Mouse (Mus musculus) intestine, embryonic 15.5 days (tissue): ENCODE data around the gene Itpripl1. TPM values are rescaled to one million over a fixed set of nuclear protein-coding genes. Genes with fewer than 3 reads are reported as not detected.
A peak's percentile ranks its signal among the peaks of the same experiment; 100 is the strongest.
"Not testable (repeated sequence)": the region's sequence is repeated elsewhere in the genome, so short reads cannot be mapped to it uniquely, and the experiment has no call there.

Source experiments
- ATAC-seq: fragments of 200-750 bp; cut with Nextera tagmentation; 2 replicates; pipeline ENCODE4 v1.8.0; 2017; ENCODE audit warnings: moderate TSS enrichment, moderate library complexity
- H3K27ac ChIP-seq: fragments of 300-500 bp; sonication (generic); 2 replicates; pipeline ENCODE4 v1.5.1; 2015; ENCODE audit warnings: mild to moderate bottlenecking, inconsistent platforms
- H3K27me3 ChIP-seq: fragments of 300-500 bp; sonication (generic); replicated peaks from 2 replicates; pipeline ENCODE4 v1.6.1; 2015; ENCODE audit warnings: inconsistent platforms
- H3K36me3 ChIP-seq: fragments of 300-500 bp; sonication (generic); 2 replicates; pipeline ENCODE4 v1.6.1; 2015; ENCODE audit warnings: inconsistent platforms
- H3K4me1 ChIP-seq: fragments of 300-500 bp; sonication (generic); replicated peaks from 2 replicates; pipeline ENCODE4 v1.6.1; 2015; ENCODE audit warnings: inconsistent platforms
- H3K4me2 ChIP-seq: fragments of 300-500 bp; sonication (generic); replicated peaks from 2 replicates; pipeline ENCODE4 v1.6.1; 2015; ENCODE audit warnings: mild to moderate bottlenecking, inconsistent platforms
- H3K4me3 ChIP-seq: fragments of 300-500 bp; sonication (generic); replicated peaks from 2 replicates; pipeline ENCODE4 v1.5.1; 2015; ENCODE audit warnings: inconsistent platforms
- H3K9ac ChIP-seq: fragments of 300-500 bp; sonication (generic); 2 replicates; pipeline ENCODE4 v1.6.1; 2015; ENCODE audit warnings: inconsistent platforms
- H3K9me3 ChIP-seq: fragments of 300-500 bp; sonication (generic); 2 replicates; pipeline ENCODE4 v1.6.1; 2016; ENCODE audit warnings: inconsistent platforms
- whole genome bisulfite sequencing: fragments of 180-500 bp; shearing (Covaris S2); methylation state at CpG from one replicate; pipeline ENCODE4 v1.1.7; 2015; 5-methylcytosine and 5-hydroxymethylcytosine counted together
- polyA plus RNA-seq: library from polyadenylated mRNA; unstranded; fragments of >200 nt; fragmentation: Nextera tagmentation; extraction: Ambion mirVana; gene quantifications from 2 replicates; pipeline ENCODE4 v1.2.1, GENCODE M21; 2015

Itpripl1 gene
- 25.2 and 27.1 TPM in 2 replicates for polyA plus RNA-seq

- WGBS, result 3% methylated on average over 31 of the region's 31 CpGs
- Histone ChIP-seq H3K9ac (peak within 1 kb of the TSS; percentile 63), H3K4me2 (peak within 1 kb of the TSS; percentile 66), H3K4me3 (peak within 1 kb of the TSS; percentile 56), H3K4me1 (peaks cover 14% of the 10 kb centered on the region), H3K9me3 (no peaks in the 10 kb centered on the region), H3K27ac (peak within 1 kb of the TSS; percentile 11; the same call in 1 of the 2 replicates), H3K27me3 (no peaks in the 10 kb centered on the region), H3K36me3 (peaks cover 15% of the 10 kb centered on the region; the same call in 1 of the 2 replicates)
- ATAC-seq, result peak; percentile 99
Measured at GRCm38 (mm10) chr2:127143158-127144063, at the start of gene Itpripl1. TSS of gene Itpripl1 (minus strand) at chr2:127143442.

DNA sequence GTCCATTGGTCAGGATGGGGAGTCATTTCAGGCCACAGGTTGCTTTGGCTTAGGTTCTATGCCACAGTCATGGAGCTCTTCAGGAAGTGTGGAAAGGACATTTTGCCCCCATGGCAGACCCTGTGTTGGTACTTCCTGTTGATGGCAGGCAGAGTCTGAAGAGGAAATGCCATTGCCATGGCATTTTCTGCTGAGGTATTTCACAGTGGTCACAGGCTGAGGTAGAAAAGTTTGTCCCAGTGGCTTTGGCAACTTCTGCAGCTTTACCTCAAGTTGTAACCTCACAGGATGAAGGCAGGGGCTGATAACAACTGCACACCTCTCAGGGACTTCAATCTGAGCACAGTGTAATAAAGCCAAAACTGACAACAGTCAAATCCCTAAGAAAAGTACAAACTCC is 46.3 kb upstream of the Itpripl1 start:
- Histone ChIP-seq H3K9ac (no peak overlapping the region), H3K36me3 (no peaks in the 10 kb centered on the region), H3K9me3 (no peaks in the 10 kb centered on the region), H3K27ac (no peak overlapping the region), H3K4me1 (no peaks in the 10 kb centered on the region), H3K4me2 (no peak overlapping the region), H3K4me3 (no peak overlapping the region), H3K27me3 (no peaks in the 10 kb centered on the region)
- ATAC-seq, result no peak

GRCm38 (mm10) chr2:127182598-127183381 is 39.5 kb upstream of the Itpripl1 start:
- peak overlapping the region; percentile 56 for H3K9ac ChIP-seq
- peak overlapping the region; percentile 65 for H3K27ac ChIP-seq
- ATAC-seq, result peak; percentile 100
- H3K9me3 ChIP-seq, result no peaks in the 10 kb centered on the region
- no peaks in the 10 kb centered on the region for H3K36me3 ChIP-seq
- peak overlapping the region; percentile 54 for H3K4me3 ChIP-seq
- H3K4me2 ChIP-seq, result peak overlapping the region; percentile 69
- WGBS, result 2% methylated on average over 17 of the region's 17 CpGs
- no peaks in the 10 kb centered on the region for H3K4me1 ChIP-seq
- no peaks in the 10 kb centered on the region for H3K27me3 ChIP-seq

DNA sequence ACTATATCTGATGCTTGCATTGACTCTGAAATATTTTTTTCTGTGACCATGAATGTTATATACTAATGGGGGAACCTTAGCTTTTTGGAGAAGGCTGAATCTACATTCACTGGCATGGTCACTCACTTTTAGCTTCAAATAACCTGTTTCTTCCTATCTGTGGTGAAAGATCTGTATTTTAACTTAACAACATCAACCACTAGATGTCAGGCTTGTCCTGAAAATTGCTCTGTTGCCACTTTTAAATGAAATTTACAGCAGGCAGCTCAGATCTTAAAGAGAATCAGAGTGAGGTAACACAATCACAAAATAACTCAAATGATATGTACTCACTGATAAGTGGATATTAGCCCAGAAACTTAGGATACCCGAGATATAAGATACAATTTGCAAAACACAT is 23.0 kb upstream of the Itpripl1 start:
- not testable (repeated sequence) for H3K9ac ChIP-seq, H3K4me1 ChIP-seq, H3K27me3 ChIP-seq, ATAC-seq, H3K4me2 ChIP-seq, H3K9me3 ChIP-seq, H3K36me3 ChIP-seq, H3K4me3 ChIP-seq, H3K27ac ChIP-seq
- whole genome bisulfite sequencing, result 4% methylated on average over 1 of the region's 1 CpGs

DNA sequence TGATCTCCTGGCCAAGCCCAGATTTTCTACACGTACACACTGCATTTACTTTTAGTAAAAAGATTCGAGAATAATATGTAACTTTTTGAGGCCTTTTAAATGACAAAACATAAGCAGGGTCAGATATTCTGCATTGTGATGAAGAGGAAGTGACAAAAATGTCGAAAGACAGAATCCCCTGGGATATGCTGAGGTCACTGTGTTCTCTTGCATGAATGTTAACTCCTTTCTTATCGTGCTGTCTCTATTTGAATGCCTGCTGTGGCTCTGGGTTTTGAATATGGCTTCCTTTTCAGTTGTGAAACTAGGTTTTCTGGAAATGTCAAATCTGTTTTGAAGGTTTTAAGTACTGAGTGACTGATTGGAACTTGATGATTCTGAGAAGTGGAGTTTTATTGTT is 22.4 kb upstream of the Itpripl1 start:
- H3K9me3 ChIP-seq, result no peaks in the 10 kb centered on the region
- H3K36me3 ChIP-seq, result no peaks in the 10 kb centered on the region
- no peak overlapping the region for H3K9ac ChIP-seq
- H3K4me2 ChIP-seq, result no peak overlapping the region
- no peaks in the 10 kb centered on the region for H3K27me3 ChIP-seq
- H3K27ac ChIP-seq, result no peak overlapping the region
- no peak overlapping the region for H3K4me3 ChIP-seq
- no peak for ATAC-seq
- WGBS, result 57% methylated on average over 4 of the region's 4 CpGs
- no peaks in the 10 kb centered on the region for H3K4me1 ChIP-seq

GRCm38 (mm10) chr2:127145699-127146098 is 2.5 kb upstream of the Itpripl1 start:
- Histone ChIP-seq H3K36me3 (peaks cover 9% of the 10 kb centered on the region; the same call in 1 of the 2 replicates), H3K4me2 (no peak overlapping the region), H3K4me3 (no peak overlapping the region), H3K4me1 (peaks cover 14% of the 10 kb centered on the region), H3K9me3 (no peaks in the 10 kb centered on the region), H3K27me3 (no peaks in the 10 kb centered on the region), H3K27ac (no peak overlapping the region), H3K9ac (no peak overlapping the region)
- no peak for ATAC-seq
- 77% methylated on average over 3 of the region's 3 CpGs for WGBS

DNA sequence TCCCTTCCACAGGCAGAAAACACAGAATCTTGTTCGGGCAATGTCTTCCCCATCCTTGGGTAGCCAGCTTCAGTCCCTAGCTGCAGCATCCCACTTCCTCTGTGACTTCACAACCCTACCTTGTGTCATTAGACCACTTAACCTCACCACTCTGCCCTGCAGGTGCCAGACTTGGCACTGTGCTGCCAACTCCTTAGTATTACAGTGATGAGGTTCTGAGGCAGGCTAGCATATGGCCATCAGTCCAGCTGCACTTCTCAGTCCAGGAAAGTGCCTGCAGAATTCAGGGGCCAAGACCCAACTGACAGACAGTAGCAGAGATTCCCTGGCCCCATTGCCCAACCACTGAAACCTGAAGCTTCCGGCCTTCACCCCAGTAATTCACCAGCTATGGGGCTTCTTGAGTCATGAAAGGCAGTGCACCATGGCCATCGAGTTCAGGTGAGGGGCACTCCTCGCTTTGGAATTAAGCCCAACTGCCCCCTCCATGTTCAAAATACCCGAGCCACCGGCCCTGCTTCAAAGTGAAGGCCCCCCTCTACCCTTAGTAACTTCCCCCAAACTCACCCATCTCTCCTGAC is 575 bp downstream of the Itpripl1 start:
- 13% methylated on average over 6 of the region's 6 CpGs for WGBS
- H3K27me3 ChIP-seq, result no peaks in the 10 kb centered on the region
- peak; percentile 32 for ATAC-seq
- peak overlapping the region; percentile 66 for H3K4me2 ChIP-seq
- H3K9me3 ChIP-seq, result no peaks in the 10 kb centered on the region
- peaks cover 15% of the 10 kb centered on the region; the same call in 1 of the 2 replicates for H3K36me3 ChIP-seq
- peak overlapping the region; percentile 63 for H3K9ac ChIP-seq
- no peak overlapping the region for H3K27ac ChIP-seq
- H3K4me3 ChIP-seq, result peak overlapping the region; percentile 56
- H3K4me1 ChIP-seq, result peaks cover 18% of the 10 kb centered on the region

- Histone ChIP-seq H3K36me3 (peaks cover 15% of the 10 kb centered on the region; the same call in 1 of the 2 replicates), H3K27ac (no peak overlapping the region), H3K9ac (no peak overlapping the region), H3K27me3 (no peaks in the 10 kb centered on the region), H3K4me2 (peak overlapping the region; percentile 66), H3K4me3 (peak overlapping the region; percentile 56; the same call in 1 of the 2 replicates), H3K9me3 (no peaks in the 10 kb centered on the region), H3K4me1 (peaks cover 20% of the 10 kb centered on the region)
- 87% methylated on average over 10 of the region's 10 CpGs for WGBS
- no peak for ATAC-seq
Measured at GRCm38 (mm10) chr2:127142031-127142430, 1.2 kb downstream of the Itpripl1 start.

DNA sequence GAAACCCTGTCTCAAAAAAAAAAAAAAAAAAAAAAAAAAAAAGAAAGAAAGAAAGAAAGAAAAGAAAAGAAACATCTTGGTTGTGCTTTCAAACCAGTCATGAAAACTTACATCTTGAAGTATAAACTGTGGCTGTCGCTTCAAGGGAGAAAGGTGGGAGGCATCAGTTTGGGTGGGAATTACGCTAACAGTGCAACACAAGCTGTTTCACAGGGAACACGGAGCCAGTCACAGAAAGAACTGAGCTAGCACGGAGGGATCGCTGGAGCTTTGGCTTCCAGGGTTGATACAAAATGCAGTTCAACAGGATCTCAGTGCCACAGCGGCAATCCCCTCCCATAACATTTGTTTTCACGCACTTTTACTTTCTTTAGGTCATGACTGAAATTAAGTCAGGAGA is 3.2 kb downstream of the Itpripl1 start:
- ATAC-seq, result no peak
- Histone ChIP-seq H3K36me3 (peaks cover 15% of the 10 kb centered on the region; the same call in 1 of the 2 replicates), H3K4me2 (no peak overlapping the region), H3K27ac (no peak overlapping the region), H3K9me3 (no peaks in the 10 kb centered on the region), H3K4me1 (peaks cover 23% of the 10 kb centered on the region), H3K9ac (no peak overlapping the region), H3K27me3 (no peaks in the 10 kb centered on the region), H3K4me3 (no peak overlapping the region)
- 94% methylated on average over 7 of the region's 7 CpGs for WGBS

- Histone ChIP-seq H3K9ac (no peak overlapping the region), H3K36me3 (peaks cover 15% of the 10 kb centered on the region; the same call in 1 of the 2 replicates), H3K4me3 (no peak overlapping the region), H3K4me2 (no peak overlapping the region), H3K27ac (no peak overlapping the region), H3K9me3 (no peaks in the 10 kb centered on the region), H3K4me1 (peaks cover 23% of the 10 kb centered on the region), H3K27me3 (no peaks in the 10 kb centered on the region)
- WGBS, result 100% methylated on average over 1 of the region's 1 CpGs
- no peak for ATAC-seq
Measured at GRCm38 (mm10) chr2:127139605-127140004, 3.6 kb downstream of the Itpripl1 start.

DNA sequence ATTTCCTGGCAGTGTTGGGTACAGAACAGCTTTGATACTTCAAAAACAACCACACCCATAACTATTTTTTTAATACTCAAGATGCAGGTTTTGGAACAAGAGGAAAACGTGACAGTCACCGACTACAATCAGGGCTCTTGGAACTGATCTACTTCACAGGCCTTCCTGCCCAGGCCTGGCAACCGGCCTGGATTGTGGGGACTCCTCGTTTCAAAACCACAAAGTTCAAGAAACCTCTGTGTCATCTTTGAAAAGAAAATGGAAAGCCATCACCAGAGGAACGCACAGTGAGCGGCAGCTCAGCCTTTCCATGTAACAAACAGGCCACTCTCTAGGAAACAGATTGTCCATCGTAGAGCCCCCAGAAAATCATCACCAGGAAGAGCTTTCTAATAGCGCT is 4.1 kb downstream of the Itpripl1 start:
- H3K4me3 ChIP-seq, result no peak overlapping the region
- no peak overlapping the region for H3K9ac ChIP-seq
- no peak for ATAC-seq
- H3K4me2 ChIP-seq, result no peak overlapping the region
- no peak overlapping the region for H3K27ac ChIP-seq
- WGBS, result 93% methylated on average over 8 of the region's 8 CpGs
- peaks cover 23% of the 10 kb centered on the region for H3K4me1 ChIP-seq
- no peaks in the 10 kb centered on the region for H3K9me3 ChIP-seq
- peaks cover 15% of the 10 kb centered on the region; the same call in 1 of the 2 replicates for H3K36me3 ChIP-seq
- no peaks in the 10 kb centered on the region for H3K27me3 ChIP-seq

DNA sequence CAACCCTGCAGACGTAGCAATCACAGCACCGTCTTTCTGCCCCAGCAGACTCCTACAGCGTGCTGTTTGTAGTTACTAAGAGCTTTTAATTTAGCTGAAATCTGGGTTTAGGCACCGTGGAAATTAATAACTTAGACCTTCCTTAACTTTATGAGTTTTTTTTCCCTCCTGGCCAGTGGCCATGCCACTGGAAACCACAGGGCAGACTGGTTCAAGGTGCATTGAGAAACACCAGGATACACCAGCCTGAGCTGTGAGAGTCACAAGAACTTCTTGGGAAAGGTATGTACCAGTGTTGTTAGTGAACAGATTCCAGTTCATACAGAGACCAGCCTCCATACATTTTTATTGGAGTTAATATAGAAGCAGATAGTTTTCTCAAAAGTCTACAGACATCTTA is 4.8 kb downstream of the Itpripl1 start:
- peaks cover 20% of the 10 kb centered on the region for H3K4me1 ChIP-seq
- no peak overlapping the region for H3K27ac ChIP-seq
- WGBS, result 81% methylated on average over 4 of the region's 4 CpGs
- no peak overlapping the region for H3K4me3 ChIP-seq
- ATAC-seq, result no peak
- H3K4me2 ChIP-seq, result no peak overlapping the region
- H3K9me3 ChIP-seq, result no peaks in the 10 kb centered on the region
- peaks cover 15% of the 10 kb centered on the region; the same call in 1 of the 2 replicates for H3K36me3 ChIP-seq
- H3K9ac ChIP-seq, result no peak overlapping the region
- no peaks in the 10 kb centered on the region for H3K27me3 ChIP-seq
